Mouse (Mus musculus) testis, postnatal 14 days (tissue): ENCODE measurements around the gene Mrpl50.
"Not testable (repeated sequence)": the region's sequence is repeated elsewhere in the genome, so short reads cannot be mapped to it uniquely, and the experiment has no call there.

ENCODE experiments used
- DNase-seq: peaks from one replicate; pipeline ENCODE4 v3.0.0; 2021; ENCODE audit warnings: low spot score

The Mrpl50 gene

GRCm38 (mm10) chr4:49520572-49521340 lies at the start of gene Mrpl50, which contains the start of gene Zfp189:
Gene Mrpl50, minus strand, starts transcription at chr4:49521093.
Gene Zfp189, plus strand, starts transcription at chr4:49521176.
- DNase-seq, result peak; percentile 96

DNA sequence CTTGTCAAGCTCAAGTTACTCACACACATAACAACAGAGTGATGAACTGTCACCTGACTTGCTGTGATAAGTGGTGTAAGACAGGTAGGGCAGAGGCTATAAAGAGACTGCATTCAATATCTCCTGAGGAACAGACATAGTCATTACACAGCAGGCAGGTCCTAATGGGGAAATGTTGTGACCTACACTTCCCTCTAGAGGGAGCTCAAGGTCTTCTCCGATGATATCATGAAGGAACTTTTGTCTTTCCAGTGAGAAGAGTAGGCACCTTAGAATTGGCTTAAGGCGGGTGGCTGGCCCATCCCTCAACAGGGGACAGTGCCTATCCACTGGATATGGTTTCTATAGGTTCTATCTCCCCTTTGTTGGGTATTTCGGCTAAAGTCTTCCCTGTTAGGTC lies 46.7 kb upstream of the Mrpl50 start:
- peak; percentile 27 for DNase-seq

- peak; percentile 44 for DNase-seq
These were observed 39.3 kb upstream of the Mrpl50 start for GRCm38 (mm10) chr4:49559915-49560772.

- no peak for DNase-seq
These were observed 37.3 kb upstream of the Mrpl50 start for GRCm38 (mm10) chr4:49558181-49558580.

DNA sequence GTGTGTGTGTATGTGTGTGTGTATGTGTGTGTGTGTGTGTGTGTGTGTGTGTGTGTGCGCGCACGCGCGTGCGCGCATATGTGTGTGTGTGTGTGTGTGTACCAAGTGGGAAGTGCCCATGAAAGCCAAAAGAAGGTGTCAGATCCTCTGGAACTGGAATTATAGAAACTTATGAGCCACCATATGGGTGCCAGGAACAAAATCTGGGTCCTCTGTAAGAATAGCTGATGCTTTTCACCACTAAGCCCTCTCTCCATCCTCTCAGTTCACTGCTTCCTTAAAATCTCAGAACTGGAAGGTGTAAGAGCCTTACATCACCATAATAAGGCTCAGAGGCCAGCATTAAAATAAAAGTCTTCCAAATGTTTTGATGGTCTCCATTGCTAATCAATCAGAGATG lies 36.5 kb upstream of the Mrpl50 start:
- DNase-seq, result no peak

- no peak for DNase-seq
These were observed 32.5 kb upstream of the Mrpl50 start for GRCm38 (mm10) chr4:49553380-49553779.

- DNase-seq, result no peak
These were observed 28.5 kb upstream of the Mrpl50 start, which contains the start of gene Aldob for GRCm38 (mm10) chr4:49549383-49549782. Gene Aldob, minus strand, starts transcription at chr4:49549546.

GRCm38 (mm10) chr4:49547544-49548219 lies 26.8 kb upstream of the Mrpl50 start:
- no peak for DNase-seq

DNA sequence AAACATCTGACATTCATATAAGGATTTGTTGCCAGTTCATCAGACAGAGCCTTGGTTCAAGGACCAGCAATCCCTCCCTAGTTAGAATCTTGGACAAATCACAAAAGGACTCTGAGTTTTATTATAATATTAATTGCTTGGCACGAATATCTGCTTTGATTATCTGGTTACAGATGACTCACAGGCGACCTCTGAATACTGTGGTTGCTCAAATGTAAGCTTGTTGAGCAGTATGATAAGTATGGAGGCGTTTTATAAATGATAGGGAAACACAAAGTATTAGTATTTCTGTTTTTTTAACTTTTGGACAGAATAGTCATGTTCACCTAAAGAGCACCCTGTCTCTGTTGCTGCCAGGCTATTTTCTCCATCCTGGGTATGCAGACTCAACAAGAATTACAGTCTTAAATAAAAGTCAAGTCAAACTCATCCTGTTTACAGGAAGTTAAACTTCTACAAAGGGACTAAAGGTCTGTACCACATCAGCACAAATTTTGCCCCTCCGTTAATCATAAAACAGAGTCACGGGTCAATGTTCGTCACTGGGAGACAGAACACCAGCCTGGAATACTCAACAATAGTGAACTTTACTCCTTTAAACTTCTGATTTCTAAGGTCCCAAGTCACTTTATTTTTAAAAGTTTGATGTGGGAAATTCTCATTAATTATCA lies 26.1 kb upstream of the Mrpl50 start:
- DNase-seq, result no peak

DNA sequence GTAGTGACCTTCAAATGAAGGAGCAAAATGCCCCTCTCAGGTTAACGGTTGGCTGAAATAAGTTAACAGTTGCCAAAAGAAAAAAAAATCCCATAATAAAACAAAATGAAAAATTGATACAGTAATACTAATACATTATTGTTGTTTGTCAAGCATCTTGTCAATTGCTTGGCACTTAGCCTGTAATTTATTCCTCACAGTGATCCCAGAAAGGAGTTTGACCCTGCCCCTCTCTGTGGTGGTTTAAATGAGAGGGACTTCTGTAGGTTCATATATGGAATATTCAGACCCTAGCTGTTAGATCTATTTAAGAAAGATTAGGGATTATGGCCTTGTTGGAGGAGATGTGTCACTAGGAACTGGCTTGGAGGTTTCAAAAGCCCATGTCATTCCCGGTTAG lies 25.1 kb upstream of the Mrpl50 start:
- no peak for DNase-seq

DNA sequence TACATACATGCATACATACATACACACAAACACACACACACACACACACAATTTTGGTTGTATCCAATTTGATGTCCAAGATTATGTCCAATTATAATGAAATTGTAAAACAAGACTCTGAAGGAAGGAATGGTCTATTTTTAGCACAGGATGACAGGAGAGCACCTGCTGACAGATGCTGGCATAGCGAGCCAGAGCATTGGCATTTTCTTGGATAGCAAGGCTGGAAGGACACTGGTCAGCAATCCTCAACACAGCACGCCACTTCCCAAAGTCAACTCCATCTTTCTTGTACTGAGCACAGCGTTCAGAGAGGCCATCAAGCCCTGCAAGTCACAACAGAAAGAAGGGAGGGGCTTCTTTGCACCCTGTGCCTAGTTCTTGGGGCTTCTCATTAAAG lies 20.1 kb upstream of the Mrpl50 start:
- no peak for DNase-seq

GRCm38 (mm10) chr4:49539665-49540064 lies 18.8 kb upstream of the Mrpl50 start:
- no peak for DNase-seq

DNA sequence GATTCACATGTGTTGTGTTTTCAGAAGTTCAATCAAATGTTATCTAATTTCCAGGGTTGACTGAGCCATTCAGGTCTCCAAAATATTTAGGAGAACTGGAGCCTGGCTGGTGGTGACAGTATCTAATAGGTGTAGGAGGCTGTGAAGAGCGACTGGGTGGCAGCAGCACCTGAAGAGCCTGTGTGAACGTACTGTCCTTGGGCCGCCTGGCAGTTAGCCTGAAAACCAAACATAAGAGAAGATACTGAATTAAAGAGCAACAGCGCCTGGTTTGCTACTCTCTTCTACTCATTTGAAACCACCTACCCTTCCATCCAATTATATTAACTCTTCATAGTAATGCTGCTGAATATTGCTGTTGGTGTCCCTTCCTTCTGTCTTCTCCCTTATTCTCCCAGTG lies 15.8 kb upstream of the Mrpl50 start:
- no peak for DNase-seq

GRCm38 (mm10) chr4:49535675-49536294 lies 14.9 kb upstream of the Mrpl50 start:
- no peak for DNase-seq

DNA sequence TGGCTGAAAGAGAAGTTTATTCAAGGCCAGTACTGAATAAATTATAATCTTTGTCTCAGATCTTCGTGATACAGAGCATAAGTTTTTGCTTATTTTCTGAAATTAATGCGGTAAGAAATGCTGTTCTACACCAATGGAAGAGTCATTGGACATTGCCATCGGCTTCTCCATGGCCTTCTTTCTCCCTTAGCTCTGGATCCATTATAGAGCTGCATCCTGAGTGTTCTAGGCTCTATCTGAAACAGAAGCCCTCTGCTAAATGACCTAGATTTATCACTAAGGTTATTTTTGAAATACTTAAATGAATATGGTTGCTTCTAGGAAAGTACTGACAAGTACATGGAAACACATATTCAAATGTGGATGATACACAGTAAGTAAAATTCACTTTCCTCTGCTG lies 14.1 kb upstream of the Mrpl50 start:
- DNase-seq, result no peak

GRCm38 (mm10) chr4:49522576-49522975 lies 1.7 kb upstream of the Mrpl50 start:
- peak; percentile 72 for DNase-seq

DNA sequence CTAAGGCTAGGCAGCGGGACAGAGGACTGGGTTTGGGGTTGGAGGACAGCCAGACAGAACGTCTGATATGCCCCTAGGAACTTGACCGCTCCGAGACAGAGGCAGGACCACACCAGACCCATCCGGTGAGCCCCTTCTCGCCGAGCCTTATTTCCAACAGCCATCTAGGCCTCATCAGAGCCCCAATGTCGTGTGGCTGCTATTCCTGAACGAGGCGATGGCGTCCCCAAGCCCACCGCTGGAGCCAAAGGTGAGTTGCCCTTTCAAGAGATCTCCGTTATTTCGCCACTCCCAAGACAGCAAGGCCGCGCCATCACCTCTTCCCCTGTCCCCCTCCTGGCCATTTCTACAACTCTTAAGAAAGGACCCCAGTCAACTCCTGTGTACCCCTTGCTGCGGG lies 453 bp upstream of the Mrpl50 start:
- DNase-seq, result no peak

- DNase-seq, result no peak
These were observed 1.4 kb downstream of the Mrpl50 start for GRCm38 (mm10) chr4:49519476-49519875.

GRCm38 (mm10) chr4:49514441-49514840 lies 6.5 kb downstream of the Mrpl50 start:
- DNase-seq, result no peak

DNA sequence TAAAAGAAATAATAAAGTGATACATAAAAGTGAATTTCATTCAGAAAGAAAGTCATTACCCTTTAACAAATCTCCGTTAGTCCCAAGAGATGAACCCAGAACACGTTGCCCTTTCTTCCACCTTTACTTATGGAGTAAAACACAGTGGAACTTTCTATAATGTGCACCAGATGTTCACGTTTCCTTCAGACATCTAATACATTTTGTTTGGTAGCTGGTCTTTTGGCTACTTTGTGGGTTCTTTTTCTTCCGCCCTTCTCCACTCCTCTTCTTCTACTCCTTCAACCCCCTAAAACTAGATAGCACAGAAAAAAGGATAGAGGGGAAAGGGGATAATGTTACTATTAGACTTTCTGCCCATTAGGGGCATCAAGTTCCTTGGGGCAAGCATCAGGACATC lies 8.3 kb downstream of the Mrpl50 start:
- no peak for DNase-seq

- not testable (repeated sequence) for DNase-seq
These were observed 10.6 kb downstream of the Mrpl50 start for GRCm38 (mm10) chr4:49510236-49510835.
